Mouse (Mus musculus): ENCODE results near the gene Fam227a. TPM values are rescaled to one million over a fixed set of nuclear protein-coding genes. Genes with fewer than 3 reads are reported as not detected.

Gene Fam227a
- total and polyA plus RNA-seq, 3 experiments, result 0.35 to 0.60 TPM; not detected in 1

GRCm38 (mm10) chr15:79670249-79670971 lies 11.7 kb upstream of the Fam227a start, which contains the start of gene Tomm22:
Tomm22 (plus strand) TSS chr15:79670861.
- DNase-seq (ENCODE audit: low read depth, low spot score), result peak; percentile 95
- peak within 1 kb of the TSS; percentile 97 for H3K9ac ChIP-seq (ENCODE audit: control insufficient read depth, low read depth, low read length, poor library complexity, severe bottlenecking)
- TF ChIP-seq MXI1 (IDR thresholded peaks at IDR 0.05; ENCODE audit: low read depth, low read length), result peak; percentile 91
- peak; percentile 85 for TF ChIP-seq KAT2A (conservative IDR thresholded peaks at IDR 0.05; ENCODE audit: low read depth, low read length)
- no peak for TF ChIP-seq MEF2A (IDR thresholded peaks at IDR 0.05; ENCODE audit: extremely low read depth, insufficient replicate concordance, low read depth, low read length, poor library complexity, severe bottlenecking)
- TF ChIP-seq POLR2A (IDR thresholded peaks at IDR 0.05; ENCODE audit: control insufficient read depth in 1 of 2, insufficient read depth in 1 of 2, low read depth in 1 of 2, low read length in 2 of 2, poor library complexity in 1 of 2), result peak in 1 of 2 experiments; percentile 81; a peak in 2 of 4 replicates
- 0 out of 2 replicates have a peak, but pooled peaks have one; percentile 53 for TF ChIP-seq ETS1 (IDR thresholded peaks at IDR 0.05; ENCODE audit: low read depth, low read length)
- TF ChIP-seq ZNF384 (IDR thresholded peaks at IDR 0.05; ENCODE audit: low read depth, low read length), result peak; percentile 63
- peak; percentile 78; the same call in 1 of the 2 replicates for TF ChIP-seq POLR2AphosphoS2 (IDR thresholded peaks at IDR 0.05; ENCODE audit: low read length)
- peak; percentile 61; the same call in 1 of the 2 replicates for TF ChIP-seq MAZ (IDR thresholded peaks at IDR 0.05; ENCODE audit: low read depth, low read length)
- peak; percentile 92 for TF ChIP-seq ELF1 (IDR thresholded peaks at IDR 0.05; ENCODE audit: low read depth, low read length)
- TF ChIP-seq CHD2 (IDR thresholded peaks at IDR 0.05; ENCODE audit: low read length), result no peak
- peak; percentile 67 for TF ChIP-seq ZMIZ1 (IDR thresholded peaks at IDR 0.05; ENCODE audit: low read depth, low read length)
- TF ChIP-seq JUND (IDR thresholded peaks at IDR 0.05; ENCODE audit: low read depth, low read length), result no peak
- peak; percentile 62; the same call in 1 of the 2 replicates for TF ChIP-seq RCOR1 (IDR thresholded peaks at IDR 0.05; ENCODE audit: low read depth, low read length)
- TF ChIP-seq HCFC1 (IDR thresholded peaks at IDR 0.05; ENCODE audit: low read depth, low read length), result peak; percentile 95
- no peak; the same call in 1 of the 2 replicates for TF ChIP-seq MAFK (IDR thresholded peaks at IDR 0.05; ENCODE audit: borderline replicate concordance, low read depth, low read length)
- peak; percentile 76; the same call in 1 of the 2 replicates for TF ChIP-seq GABPA (IDR thresholded peaks at IDR 0.05; ENCODE audit: low read depth, low read length)
- no peak for TF ChIP-seq NRF1 (IDR thresholded peaks at IDR 0.05; ENCODE audit: insufficient read depth, low read depth, low read length, poor library complexity, severe bottlenecking)
- no peak for TF ChIP-seq TAL1 (IDR thresholded peaks at IDR 0.05; ENCODE audit: low read length)
- TF ChIP-seq TCF12 (IDR thresholded peaks at IDR 0.05; ENCODE audit: low read depth, low read length), result peak; percentile 83
- no peak for TF ChIP-seq ZC3H11A (IDR thresholded peaks at IDR 0.05; ENCODE audit: low read depth, low read length)
- peak; percentile 90 for TF ChIP-seq SIN3A (IDR thresholded peaks at IDR 0.05; ENCODE audit: low read length)
- TF ChIP-seq ZKSCAN1 (IDR thresholded peaks at IDR 0.05; ENCODE audit: low read depth, low read length), result no peak
- TF ChIP-seq GATA1 (IDR thresholded peaks at IDR 0.05; ENCODE audit: low read depth, low read length), result no peak
- TF ChIP-seq CHD1 (IDR thresholded peaks at IDR 0.05; ENCODE audit: low read depth, low read length), result no peak
- TF ChIP-seq CTCF (IDR thresholded peaks at IDR 0.05 in 2 of 3, conservative IDR thresholded peaks at IDR 0.05 in 1 of 3; ENCODE audit: control insufficient read depth in 1 of 3, insufficient read depth in 1 of 3, low read depth in 2 of 3, low read length in 3 of 3, poor library complexity in 1 of 3, severe bottlenecking in 1 of 3), result peak; percentile 12 to 74 (median 66); a peak in 4 of 6 replicates
- no peak for TF ChIP-seq USF2 (IDR thresholded peaks at IDR 0.05; ENCODE audit: borderline replicate concordance in 1 of 2, insufficient read depth in 1 of 2, low read depth in 1 of 2, low read length in 2 of 2)
- TF ChIP-seq UBTF (IDR thresholded peaks at IDR 0.05; ENCODE audit: borderline replicate concordance, insufficient read depth, low read depth, low read length), result no peak
- peak in 1 of 2 experiments; percentile 26; a peak in 1 of 4 replicates for TF ChIP-seq EP300 (IDR thresholded peaks at IDR 0.05; ENCODE audit: low read depth in 1 of 2, low read length in 2 of 2)
- peak; percentile 65; the same call in 1 of the 2 replicates for TF ChIP-seq MYC (IDR thresholded peaks at IDR 0.05; ENCODE audit: low read depth, low read length)
- TF ChIP-seq NELFE (IDR thresholded peaks at IDR 0.05; ENCODE audit: low read depth, low read length), result peak; percentile 87
- TF ChIP-seq POLR2AphosphoS5 (IDR thresholded peaks at IDR 0.05; ENCODE audit: borderline replicate concordance, low read depth, low read length), result no peak
- TF ChIP-seq TBP (IDR thresholded peaks at IDR 0.05; ENCODE audit: low read depth, low read length), result peak; percentile 84; the same call in 1 of the 2 replicates
- peak within 1 kb of the TSS; percentile 88 to 98 for H3K4me3 ChIP-seq (ENCODE audit: control insufficient read depth in 1 of 2, insufficient read depth in 1 of 2, low read depth in 2 of 2, low read length in 2 of 2)
- H3K27me3 ChIP-seq (ENCODE audit: control insufficient read depth in 1 of 2, insufficient read depth in 2 of 2, low read length in 2 of 2), result no peaks in the 10 kb centered on the region
- peak within 1 kb of the TSS; percentile 74 for H3K27ac ChIP-seq (ENCODE audit: control insufficient read depth, low read depth, low read length)
- no peaks in the 10 kb centered on the region for H3K4me1 ChIP-seq (ENCODE audit: control insufficient read depth in 1 of 2, insufficient read depth in 2 of 2, low read length in 2 of 2)
- peaks cover 11% of the 10 kb centered on the region in 2 experiments for H3K36me3 ChIP-seq (ENCODE audit: control insufficient read depth in 1 of 2, insufficient read depth in 2 of 2, low read length in 2 of 2)
- no peaks in the 10 kb centered on the region for H3K9me3 ChIP-seq (replicated peaks; ENCODE audit: insufficient read depth, low read length)
- H3K79me2 ChIP-seq (ENCODE audit: control insufficient read depth, insufficient read depth, low read length, poor library complexity), result peaks cover 17% of the 10 kb centered on the region

Data from MEL (cell line).